Comparison of ENCODE assay signal across 9 mouse cellular contexts in the genomic region with DNA sequence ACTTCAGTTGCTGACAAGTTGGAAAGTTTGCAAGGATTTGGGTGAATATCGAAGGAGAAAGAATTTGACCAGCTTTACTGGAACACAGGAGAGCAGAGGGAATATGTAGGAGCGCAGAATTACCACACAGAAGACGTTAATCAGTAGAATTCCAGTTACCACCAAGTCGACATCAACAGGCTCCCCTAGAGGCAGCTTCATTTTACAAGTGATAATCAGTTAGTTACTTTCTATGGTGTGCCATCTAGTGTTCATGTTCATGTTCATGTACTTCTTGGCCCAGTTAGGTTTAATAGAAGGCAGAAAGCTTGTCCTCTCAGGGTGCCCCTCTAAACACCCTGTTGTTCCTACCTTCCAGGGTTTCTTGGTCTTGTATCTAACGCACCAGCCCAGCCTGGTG. TPM values are rescaled to one million over a fixed set of nuclear protein-coding genes. Genes with fewer than 3 reads are reported as not detected.
A peak's percentile ranks its signal among the peaks of the same experiment; 100 is the strongest.
DNase-seq lines count a peak whose midpoint lies in the region; TF ChIP-seq lines count a peak whose summit lies in the region.
"Had no signal": no experiment of that assay in that cellular context is flagged by ENCODE, and none has a peak within 500 bp of the region (broad histone marks: within the 10 kb centered on the region; RNA-seq: fewer than 3 reads in every experiment).

No protein-coding gene starts in this region.

- 38% methylated on average over 5 of the region's 5 CpGs for WGBS in liver, adult 2 months

- TF ChIP-seq CTCF in liver, adult 2 months (IDR thresholded peaks at IDR 0.05; ENCODE audit: low read depth, low read length): peak; percentile 62

- H3K9ac ChIP-seq in liver, adult 2 months (ENCODE audit: low read depth, low read length): no peak overlapping the region

- no peaks in the 10 kb centered on the region for H3K27me3 ChIP-seq in liver, adult 2 months (ENCODE audit: control insufficient read depth, insufficient read depth, low read length)
- no peaks in the 10 kb centered on the region for H3K27me3 ChIP-seq in splenic B cell, adult 2 months (ENCODE audit: control insufficient read depth, insufficient read depth, low read length, poor library complexity, severe bottlenecking)

- H3K36me3 ChIP-seq in liver, adult 2 months (ENCODE audit: control insufficient read depth, insufficient read depth, low read length): no peaks in the 10 kb centered on the region
- H3K36me3 ChIP-seq in splenic B cell, adult 2 months (ENCODE audit: control insufficient read depth, insufficient read depth, low read length, poor library complexity, severe bottlenecking): no peaks in the 10 kb centered on the region

- no peak overlapping the region for H3K4me3 ChIP-seq in liver, adult 2 months (ENCODE audit: insufficient read depth, low read depth, low read length)

- peak; percentile 66 for DNase-seq in embryo, embryonic 10 days (ENCODE audit: low spot score)
- DNase-seq in embryo, embryonic 9.5 days (ENCODE audit: extremely low spot score): no peak
- DNase-seq in liver, adult 2 months (ENCODE audit: extremely low read depth, low read depth, low spot score): peak; percentile 76
- no peak for DNase-seq in liver
- DNase-seq in induced T-regulatory cell, adult 2 months (ENCODE audit: low read depth): peak; percentile 68
- DNase-seq in splenic B cell, adult 2 months (ENCODE audit: low read depth, low spot score): peak; percentile 73
- DNase-seq in T-cell, adult 2 months (ENCODE audit: low spot score): no peak
- no peak for DNase-seq in frontal cortex, postnatal 10 days (ENCODE audit: low spot score in 2 of 2)

- no peaks in the 10 kb centered on the region for H3K79me2 ChIP-seq in liver, adult 2 months (ENCODE audit: control insufficient read depth, insufficient read depth, low read length)

- no peaks in the 10 kb centered on the region for H3K4me1 ChIP-seq in liver, adult 2 months (ENCODE audit: control insufficient read depth, insufficient read depth, low read length)

- H3K27ac ChIP-seq in liver, adult 2 months (replicated peaks; ENCODE audit: insufficient read depth, low read depth, low read length): no peak overlapping the region

- TF ChIP-seq POLR2A in liver, adult 2 months (IDR thresholded peaks at IDR 0.05; ENCODE audit: extremely low read depth, insufficient read depth, low read length): no peak

RNA-seq across cellular contexts. Expression of a gene that starts 12.4 kb away (rescaled TPM):
- total RNA-seq in liver, adult 2 months (2014; rRNA removed): 42.4 and 46.7 TPM in 2 replicates
- polyA plus RNA-seq in liver, adult 2 months (2012; rRNA removed): 34.2 and 40.3 TPM in 2 replicates

RNA-seq across cellular contexts. Expression of a gene that starts 18.3 kb away (rescaled TPM):
- total RNA-seq in liver, adult 2 months (2014; rRNA removed): not detected in 2 replicates
- polyA plus RNA-seq in liver, adult 2 months (2012; rRNA removed): not detected in 2 replicates
- polyA plus RNA-seq: intestine, embryonic 14.5 days had no signal

RNA-seq across cellular contexts. Expression of a gene that starts 47.8 kb away (rescaled TPM):
- not detected in 2 replicates for total RNA-seq in liver, adult 2 months (2014; rRNA removed)
- not detected in 2 replicates for polyA plus RNA-seq in liver, adult 2 months (2012; rRNA removed)
- polyA plus RNA-seq: intestine, embryonic 14.5 days had no signal

Comparison
In these comparisons a context has a peak if more than half of its experiments do, and no peak if none do; other contexts are left out.
1. DNase-seq: peak in embryo, embryonic 10 days (single experiment), liver, adult 2 months (single experiment), induced T-regulatory cell, adult 2 months (single experiment) and splenic B cell, adult 2 months (single experiment); none in embryo, embryonic 9.5 days (single experiment), liver (single experiment), T-cell, adult 2 months (single experiment) and frontal cortex, postnatal 10 days (0 of 2).